Mouse (Mus musculus): ENCODE measurements around the gene Dbi.

The Dbi gene

DNA sequence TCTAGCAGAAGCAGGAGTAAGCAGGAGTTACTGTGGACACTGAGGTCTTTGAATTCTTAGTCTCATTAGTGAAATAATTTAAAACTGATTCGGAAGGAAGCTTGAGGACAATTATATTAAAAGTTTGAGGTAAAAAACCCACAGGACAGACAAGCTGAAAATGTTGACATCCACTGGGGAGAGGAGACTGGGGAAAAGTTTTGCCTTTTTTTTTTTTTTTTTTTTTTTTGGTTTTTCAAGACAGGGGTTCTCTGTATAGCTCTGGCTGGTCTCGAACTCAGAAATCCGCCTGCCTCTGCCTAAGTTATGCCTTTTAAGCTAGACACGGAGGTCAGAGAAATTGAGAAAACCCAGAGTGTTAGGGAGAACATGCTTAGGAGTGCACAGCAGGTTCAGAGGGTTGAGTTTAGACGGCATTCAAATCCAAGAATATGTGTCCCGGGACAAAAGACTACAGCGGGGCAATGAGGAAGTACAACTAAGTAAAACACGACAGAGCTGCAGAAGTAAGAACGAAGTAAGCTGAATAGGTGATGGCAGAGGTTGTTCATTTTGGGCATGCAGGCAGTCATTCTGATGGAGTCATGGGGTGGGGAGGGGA, 1.2 kb upstream of the Dbi start:
- no peak for ATAC-seq (ENCODE audit: low TSS enrichment)

DNA sequence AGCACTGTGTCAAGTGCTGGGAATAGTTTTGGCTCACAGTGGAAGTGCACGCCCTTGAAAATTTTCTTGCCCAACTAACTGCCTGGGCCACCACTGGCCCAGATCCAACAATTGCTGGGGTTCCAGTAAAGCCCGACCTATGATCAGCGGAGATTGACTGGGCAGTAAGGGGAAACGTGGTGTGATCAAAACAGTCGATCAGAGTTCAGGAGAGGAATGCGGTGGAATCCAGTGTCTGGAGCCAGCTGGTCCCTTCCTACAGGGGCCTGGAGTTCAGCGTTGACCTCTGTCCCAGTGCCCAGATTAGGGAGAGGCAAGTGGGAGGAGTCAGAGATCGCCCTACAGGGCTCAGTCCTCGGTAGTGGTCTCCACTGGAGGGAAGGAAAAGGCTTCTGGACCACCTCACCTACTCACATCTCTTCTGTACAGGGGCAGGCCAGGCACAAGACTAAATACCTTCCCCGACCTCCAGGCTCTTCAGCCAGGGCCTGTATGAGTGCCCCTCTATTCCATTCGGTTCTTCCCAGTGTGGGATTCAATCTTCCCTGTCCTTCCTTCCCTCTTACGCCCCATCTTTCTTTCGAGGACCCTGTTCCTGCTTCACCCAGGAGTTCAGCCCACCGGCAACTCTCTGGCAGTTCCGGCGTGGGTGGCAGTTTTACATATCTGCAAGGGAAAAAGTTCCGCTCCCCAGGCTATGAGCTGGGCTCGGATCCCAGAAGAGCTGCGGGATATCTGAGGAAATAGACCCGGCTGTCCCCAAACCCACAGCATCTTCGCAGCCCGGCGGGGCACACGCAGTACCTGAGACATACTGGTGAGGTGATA, 523 bp downstream of the Dbi start:
- ATAC-seq (ENCODE audit: low TSS enrichment): peak; percentile 3

DNA sequence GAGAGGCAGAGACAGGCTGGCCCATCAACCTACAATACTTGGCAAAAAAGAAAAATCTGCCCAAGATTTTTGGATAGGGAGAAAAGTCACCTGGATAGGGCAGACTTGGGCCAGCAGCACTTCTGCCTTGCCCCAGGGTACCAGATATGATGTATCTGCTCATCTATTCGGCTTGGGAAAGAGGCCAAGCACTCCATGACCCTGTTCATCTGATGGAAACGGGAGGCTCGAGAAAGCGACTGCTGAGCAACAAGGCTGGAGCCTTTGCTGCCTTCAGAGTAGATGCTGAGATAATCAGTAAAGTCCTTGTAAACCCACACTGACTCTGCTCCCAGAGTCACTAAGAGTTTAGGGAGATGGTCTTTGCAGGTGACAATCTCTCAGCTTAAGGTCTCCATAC, 1.5 kb downstream of the Dbi start:
- ATAC-seq (ENCODE audit: low TSS enrichment): no peak

DNA sequence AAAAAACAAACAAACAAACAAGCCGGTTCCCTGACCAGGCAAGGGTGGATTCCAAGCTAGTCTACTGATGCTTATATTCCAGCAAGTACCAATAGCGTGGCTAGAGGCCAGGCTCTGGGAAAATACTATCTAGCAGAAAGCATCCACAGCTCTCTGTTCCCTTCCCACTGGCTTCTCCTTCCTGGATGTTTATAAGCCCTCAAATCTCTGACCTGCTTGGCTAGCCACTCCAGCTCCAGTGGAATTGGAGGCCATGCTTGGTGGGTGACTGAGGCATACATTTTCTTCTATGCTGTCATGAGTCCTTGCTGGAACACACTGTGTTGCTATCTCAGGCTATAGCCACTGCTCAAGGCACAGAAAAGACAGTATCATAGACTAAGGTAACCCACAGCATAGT, 2.0 kb downstream of the Dbi start:
- no peak for ATAC-seq (ENCODE audit: low TSS enrichment)

DNA sequence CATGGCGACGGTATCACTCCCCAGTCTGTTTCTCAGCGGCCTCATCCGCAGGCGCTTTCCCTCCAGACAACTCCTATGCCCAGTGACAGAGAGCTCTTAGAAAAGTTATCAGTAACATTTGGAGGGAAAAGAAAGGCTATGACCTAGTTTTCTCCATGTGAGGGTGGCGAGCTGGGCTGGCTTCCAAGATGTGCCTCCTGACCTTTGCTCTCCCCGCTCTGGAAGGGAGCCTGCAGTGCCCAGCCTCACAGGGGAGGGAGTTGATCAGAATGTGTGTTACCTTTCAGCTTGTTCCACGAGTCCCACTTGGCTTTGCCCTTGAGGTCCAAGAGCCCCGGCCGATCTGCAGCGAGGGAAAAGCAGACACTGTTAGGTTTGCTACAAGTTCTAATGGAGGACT, 4.8 kb downstream of the Dbi start:
- ATAC-seq (ENCODE audit: low TSS enrichment): no peak

DNA sequence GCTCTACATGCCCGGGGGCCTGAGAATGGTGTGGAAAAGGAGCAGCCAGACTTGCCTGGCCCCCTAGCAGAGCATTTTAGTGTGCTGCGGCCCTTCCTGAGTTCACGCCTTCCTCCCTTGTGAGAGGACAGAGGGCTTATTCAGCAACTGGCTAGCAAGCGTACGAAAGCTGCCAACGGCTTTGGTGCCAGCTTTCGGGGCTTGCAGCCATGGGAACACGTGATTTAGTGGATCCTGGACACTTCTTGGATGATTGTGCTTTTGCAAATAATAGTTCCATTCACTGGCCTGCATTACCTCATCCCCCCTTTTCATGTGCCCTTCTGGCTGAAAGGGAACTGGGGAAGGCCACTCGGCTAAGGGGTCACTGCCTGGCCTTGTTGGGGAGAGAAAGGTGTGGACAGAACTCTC, 5.2 kb downstream of the Dbi start:
- peak; percentile 71 for ATAC-seq (ENCODE audit: low TSS enrichment)

DNA sequence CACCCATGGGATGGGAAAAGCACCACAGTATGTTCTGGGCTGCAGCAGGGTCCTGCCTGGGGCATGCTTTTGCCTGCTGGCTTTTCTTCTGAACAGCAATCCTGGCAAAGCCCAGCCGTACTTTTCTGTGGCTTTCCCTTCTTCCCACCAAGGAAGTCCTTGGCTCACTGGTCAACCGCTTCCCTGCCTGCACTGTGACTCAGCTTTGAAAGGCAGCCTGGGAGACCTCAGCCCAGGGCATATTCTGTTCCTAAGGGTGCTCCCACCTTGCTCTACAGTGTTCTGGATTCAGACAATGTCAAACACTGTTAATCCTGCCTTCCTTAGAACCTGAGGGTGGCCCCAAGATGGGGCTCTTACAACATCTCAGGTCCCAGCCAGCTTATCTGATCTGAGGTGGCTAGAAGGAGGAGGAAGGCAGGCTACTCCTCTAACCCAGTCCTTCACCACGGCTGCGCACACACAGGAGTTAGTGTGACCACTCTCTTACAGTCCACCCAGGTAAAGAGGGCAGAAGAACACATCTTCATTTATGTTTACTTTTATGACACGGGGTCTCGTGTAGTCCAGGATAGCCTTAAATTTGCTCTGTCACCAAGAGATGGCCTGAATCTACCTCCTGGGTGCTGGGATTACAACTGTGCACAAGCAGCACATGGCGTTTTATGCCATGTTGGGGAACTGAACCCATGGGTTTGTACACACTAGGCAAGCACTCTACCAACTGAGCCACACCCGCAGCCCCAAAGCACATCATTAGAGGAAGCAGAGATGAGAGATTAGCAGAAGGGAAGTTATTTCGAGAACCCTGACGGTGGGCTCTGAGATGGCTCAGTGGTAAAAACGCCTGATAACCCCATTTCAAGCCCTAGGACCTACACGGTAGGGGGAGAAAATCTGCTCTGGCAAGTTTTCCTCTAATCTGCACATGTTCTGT, 8.4 kb downstream of the Dbi start:
- no peak for ATAC-seq (ENCODE audit: low TSS enrichment)

DNA sequence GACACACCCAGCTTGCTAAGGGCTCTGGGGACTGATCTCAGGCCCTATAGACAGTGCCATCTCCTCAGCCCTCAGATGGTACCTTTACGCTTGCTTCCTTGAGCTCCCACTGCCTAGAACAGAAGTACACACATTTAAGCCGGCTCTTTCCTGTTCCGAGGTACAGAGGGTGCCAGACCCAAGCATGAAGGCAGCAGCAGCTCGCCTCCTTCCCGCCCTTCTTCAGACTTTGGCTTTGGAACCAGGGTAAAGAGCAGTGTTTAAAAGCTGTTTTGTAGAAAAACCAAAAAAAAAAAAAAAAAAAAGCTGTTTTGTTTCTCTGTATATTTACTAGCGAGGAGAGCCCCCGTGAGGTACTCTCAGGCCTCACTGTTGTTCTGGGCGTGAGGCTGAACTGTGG, 9.1 kb downstream of the Dbi start:
- ATAC-seq (ENCODE audit: low TSS enrichment): no peak

DNA sequence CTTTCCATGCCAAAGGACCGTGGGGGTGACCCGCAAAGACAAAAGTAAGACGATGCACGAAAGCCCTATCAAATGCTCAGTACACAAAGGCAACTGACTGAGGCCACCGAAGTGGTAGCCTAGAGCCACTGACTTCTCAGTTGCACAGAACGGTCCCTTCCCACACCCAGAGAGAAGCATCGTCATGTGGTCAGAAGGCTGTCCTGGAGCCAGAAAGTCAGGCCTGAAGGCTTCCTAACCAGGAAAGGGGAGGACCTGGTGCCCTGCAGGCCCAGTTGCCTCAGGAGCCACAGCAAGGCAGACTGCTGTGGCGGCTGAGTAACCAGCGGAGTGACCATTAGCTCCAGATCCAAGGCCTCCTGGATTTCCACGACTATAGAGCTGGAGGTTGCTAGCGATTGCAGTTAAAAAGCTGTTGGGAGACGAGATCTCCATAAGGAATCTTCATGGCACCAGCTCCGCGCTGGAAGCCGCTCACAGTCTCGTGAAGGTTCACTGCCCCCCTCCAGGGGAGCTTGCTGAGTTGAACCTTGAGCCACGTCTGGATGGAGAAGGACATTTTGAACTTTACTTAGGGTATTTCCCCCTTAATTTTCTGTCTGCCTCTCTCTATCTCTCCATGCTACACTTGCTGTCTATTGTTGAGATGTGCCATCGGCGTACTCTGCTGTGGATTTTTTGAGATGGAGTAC, 11.0 kb downstream of the Dbi start:
- no peak for ATAC-seq (ENCODE audit: low TSS enrichment)

DNA sequence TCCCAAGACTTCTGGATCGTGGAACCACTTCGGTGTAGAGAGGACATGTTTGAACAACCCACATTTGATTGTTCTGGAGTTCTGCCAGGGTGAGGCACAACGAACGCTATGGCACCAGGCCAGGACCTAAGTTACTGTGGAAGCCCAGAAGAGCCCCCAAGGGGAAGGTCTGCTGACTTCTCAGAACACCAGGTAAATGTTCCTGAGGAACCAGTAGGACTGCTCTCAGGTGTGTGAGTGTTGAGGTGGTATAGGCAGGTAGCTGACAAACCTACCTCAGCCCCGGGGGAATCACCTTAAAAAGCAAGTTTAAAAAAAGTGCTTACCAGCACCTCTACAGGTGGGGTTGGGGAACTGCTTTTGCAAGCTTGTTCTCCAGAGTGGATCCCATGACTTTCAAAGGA, 15.3 kb downstream of the Dbi start:
- ATAC-seq (ENCODE audit: low TSS enrichment): no peak

DNA sequence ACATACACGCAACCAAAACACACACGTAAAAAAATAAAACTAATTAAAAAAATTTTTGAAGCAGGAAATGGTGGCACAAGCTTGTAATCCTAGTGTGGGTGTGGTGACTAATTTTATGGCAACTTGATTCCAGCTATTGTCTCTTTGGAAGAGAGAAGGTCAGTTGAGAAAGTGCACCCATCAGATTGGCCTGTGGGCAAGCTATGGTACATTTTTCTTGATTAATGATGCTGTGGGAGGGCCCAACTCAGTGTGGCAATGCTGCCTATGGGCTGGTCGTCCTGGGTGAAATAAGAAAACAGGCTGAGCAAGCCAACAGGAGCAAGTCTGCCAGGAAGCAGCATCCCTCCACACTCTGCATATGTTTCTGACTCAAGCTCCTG, 19.7 kb downstream of the Dbi start:
- ATAC-seq (ENCODE audit: low TSS enrichment): no peak

DNA sequence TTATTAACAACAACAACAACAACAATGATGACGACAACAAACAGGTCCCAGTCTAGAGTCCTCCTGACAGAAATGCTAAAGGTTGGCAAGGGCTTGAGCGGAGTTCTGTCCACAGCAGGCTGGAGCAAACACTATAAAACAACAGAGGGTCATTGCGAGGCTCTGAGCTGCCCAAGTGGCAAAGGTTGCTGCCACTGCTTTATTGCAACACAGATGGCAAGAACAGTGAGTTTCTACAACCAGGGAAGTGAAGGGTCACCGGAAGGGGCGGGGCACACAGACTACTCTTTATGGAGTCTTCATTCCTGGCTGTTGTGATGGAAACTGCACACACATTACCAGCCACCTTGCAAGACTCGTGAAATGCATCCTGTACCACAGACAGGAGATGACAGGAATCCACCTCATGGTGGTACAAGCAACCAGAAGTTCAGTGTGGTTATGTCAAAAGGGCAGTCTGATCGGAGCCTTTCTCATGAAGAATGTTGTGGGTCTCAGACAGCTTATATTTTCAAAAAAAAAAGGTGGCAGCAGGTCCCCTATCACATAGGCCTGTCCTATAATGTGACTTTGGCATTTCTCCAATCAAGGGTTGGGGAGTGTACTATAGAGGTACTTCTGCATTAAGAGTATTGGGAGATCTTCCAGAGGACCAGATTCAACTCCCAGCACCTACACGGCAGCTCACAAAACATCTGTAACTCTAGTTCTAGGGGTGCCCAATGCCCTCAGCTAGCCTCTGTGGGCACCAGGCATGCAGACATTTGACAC, 20.2 kb downstream of the Dbi start:
- ATAC-seq (ENCODE audit: low TSS enrichment): no peak

DNA sequence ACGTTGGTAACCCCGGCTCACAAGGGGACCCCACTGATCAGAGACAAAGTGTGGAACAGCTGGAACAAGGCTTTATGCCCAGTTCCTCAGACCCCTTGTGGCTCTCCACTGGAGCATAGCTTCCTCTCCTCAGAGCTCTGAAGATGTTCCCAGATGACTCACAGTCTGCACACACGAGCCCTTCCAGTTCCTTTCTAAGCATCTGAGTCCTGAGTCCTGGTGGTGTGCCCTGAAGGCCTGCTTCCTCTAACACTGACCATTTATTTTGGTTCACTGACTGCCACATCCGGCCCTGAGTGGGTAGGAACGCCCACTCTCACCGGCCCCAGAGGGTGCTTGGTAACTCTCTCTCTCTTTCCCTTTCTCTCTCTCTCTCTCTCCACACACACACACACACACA, 21.4 kb downstream of the Dbi start:
- peak; percentile 75; the same call in 1 of the 2 replicates for ATAC-seq (ENCODE audit: low TSS enrichment)

DNA sequence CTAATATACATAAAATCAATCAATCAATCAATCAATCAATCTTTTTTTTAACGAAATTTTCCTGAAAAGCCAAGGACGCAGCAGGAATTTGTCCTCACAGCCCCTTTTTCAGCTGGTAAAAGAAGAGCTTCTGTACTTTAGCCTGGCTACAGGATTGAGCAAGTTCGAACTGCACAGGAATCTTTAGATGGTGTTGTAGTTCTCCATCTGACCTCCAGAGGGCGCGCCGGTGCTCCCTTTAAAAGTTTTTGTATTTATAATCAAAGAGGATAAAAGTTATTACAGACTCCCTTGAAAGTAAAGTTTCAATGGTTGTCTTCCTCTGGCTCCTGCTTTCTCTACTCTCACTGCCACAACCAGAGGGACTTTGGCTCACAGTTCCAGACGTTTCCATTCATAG, 22.6 kb downstream of the Dbi start:
- ATAC-seq (ENCODE audit: low TSS enrichment): no peak

DNA sequence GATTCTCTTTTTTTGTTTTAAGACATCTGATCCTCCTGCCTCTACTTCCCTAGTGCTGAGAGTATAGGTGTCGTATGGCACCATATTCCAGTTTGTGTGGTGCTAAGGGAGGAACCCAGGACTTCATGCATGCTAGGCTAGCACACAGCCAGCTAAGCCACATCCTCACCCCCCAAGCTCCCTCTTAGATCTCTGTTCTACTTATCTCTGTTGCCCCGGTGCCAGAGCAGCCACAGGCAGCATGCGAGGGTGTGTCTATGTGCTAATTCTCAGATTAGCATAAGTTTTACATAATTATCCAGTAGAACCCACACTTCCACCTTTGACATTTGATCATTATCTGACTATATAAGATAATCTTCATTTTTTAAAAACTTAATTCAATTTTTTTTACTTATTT, 26.0 kb downstream of the Dbi start:
- no peak for ATAC-seq (ENCODE audit: low TSS enrichment)

DNA sequence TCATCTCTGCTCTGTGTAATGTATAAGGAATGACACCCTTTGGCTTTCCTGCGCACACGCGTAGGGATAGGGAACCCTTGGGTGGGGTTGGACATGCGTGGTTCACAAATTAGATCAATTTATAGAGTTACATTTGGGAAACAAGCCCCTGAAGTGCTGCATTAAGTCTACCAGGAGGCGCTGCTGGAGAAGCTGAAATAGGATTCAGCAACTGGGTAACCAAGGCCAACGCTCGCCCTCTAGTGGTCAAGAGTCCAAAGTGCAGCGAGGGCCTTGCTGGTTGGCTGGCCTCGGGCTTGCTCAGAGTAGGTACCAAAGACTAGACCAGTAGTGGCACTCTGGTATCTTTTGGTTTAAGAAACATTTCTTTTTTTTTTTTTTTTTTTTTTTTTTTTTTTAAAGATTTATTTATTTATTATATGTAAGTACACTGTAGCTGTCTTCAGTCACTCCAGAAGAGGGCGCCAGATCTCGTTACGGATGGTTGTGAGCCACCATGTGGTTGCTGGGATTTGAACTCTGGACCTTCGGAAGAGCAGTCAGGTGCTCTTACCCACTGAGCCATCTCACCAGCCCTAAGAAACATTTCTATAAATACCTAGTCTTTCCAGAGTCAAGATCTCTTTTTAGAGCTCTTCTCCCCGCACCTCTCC, 27.3 kb downstream of the Dbi start:
- ATAC-seq (ENCODE audit: low TSS enrichment): peak; percentile 97

DNA sequence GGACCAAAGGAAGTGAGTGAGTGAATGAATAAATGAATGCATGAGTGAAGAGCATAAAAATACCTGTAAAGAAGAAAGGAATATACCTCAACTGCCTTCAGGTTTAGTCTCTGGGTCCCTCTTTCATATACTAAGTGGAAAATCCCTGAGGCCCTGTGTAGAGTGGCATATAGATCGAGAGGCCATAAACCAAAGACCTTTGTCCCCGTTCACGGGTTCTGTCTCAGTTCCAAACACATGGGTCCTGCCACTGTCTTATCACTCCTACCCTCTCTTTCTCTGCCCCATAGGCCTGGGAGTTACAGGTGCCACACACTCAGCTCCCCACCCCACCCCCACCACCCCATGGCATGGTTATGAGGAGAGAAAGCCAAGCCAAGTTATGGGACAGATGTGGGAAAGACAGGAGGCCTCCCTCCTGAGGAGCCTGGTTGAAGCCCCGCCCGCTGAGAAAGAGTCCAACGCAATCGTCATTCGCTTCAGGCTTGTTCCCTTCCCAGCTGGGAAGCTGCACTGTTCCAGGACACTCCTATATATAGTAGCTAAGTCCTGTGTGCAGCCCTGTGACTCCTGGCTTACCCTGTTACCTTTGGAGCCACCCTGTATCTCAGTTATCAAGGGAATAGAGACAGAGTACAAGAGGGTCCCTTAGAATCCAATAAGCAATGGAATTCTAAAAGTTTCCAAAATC, 29.9 kb downstream of the Dbi start:
- no peak for ATAC-seq (ENCODE audit: low TSS enrichment)

DNA sequence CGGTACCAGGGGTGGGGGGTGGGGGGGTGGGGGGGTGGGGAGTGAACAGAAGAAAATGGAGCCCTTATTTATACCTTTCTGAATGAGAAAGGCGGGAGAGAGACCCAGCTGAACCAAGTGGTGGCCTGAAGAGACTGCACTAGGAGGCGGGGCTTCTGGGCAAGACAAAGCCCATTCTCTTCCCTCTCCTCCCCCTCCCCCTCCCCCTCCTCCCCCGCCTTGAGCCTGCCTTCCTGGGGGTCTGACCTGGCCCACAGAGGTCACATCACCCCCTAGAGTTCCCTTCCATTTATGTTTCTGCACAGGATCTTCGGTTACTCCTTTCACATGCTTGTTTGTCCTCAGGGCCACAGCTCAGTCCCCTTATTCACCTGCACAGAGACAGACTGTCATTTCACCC, 31.7 kb downstream of the Dbi start:
- no peak for ATAC-seq (ENCODE audit: low TSS enrichment)

DNA sequence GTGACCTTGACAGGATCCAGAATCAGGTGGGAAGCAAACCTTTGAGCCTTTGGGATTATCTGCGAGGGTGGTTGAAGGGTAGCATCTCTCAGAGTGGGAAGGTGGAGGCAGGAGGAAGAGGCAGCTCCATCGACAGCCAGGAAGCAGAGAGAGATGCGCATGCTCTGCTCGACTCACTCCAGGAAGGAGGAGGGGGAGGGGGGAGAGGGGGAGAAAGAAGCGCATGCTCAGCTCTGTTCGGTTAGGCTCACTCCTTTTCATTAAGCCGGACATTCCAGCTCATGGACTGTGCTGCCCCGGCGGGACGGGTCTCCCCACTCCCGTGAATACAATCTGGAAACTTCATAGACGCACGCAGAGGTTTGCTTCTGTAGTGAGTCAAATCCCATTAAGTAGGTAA, 34.2 kb downstream of the Dbi start:
- no peak for ATAC-seq (ENCODE audit: low TSS enrichment)

DNA sequence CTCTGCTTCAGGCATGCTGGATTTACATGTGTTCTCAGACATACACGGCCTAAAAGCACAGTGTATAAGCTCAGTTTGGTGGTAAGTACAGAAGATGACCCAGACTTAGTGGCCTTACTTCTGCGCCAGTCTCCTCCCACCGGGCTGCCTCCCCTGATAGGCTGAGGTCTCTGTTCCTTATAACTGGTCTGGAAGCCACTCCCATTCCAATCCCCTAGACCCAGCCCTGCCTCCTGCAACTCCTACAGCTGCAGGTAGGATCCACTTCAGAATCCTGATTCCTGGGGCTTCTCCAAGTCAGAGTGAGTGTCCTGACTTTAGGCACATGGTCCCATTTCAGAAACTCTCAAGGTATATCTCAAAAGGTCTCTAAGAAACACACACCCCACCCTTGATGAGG, 35.2 kb downstream of the Dbi start:
- ATAC-seq (ENCODE audit: low TSS enrichment): no peak

Measured in frontal cortex, adult (tissue).